Mouse (Mus musculus) heart, postnatal 14 days (tissue): ENCODE results near the gene Tsnaxip1. TPM values are rescaled to one million over a fixed set of nuclear protein-coding genes. Genes with fewer than 3 reads are reported as not detected.

Source experiments
- DNase-seq, 2 experiments: peaks; one replicate each; pipeline ENCODE4 v3.0.0; 2021 to 2022
- intact Hi-C: fragments of 180-260 bp; cut with DNase I; formaldehyde crosslinking; loops from one replicate; pipeline ENCODE4 v1.15.1; 2025
- long read RNA-seq, 2 experiments: library from polyadenylated mRNA; stranded (forward); transcript quantifications; one replicate each; pipeline ENCODE4 v2.0.0; 2021
- total RNA-seq, 2 experiments: library from RNA; stranded (reverse); gene quantifications; 2 replicates each; pipeline ENCODE4 v1.2.3; 2021

The Tsnaxip1 gene
- total RNA-seq = under 1 TPM in 1 of 2 experiments, not detected in 1; 0.38 TPM
- long read RNA-seq, experiment 1 = 0 reads
- long read RNA-seq, experiment 2 = 0 reads

DNA sequence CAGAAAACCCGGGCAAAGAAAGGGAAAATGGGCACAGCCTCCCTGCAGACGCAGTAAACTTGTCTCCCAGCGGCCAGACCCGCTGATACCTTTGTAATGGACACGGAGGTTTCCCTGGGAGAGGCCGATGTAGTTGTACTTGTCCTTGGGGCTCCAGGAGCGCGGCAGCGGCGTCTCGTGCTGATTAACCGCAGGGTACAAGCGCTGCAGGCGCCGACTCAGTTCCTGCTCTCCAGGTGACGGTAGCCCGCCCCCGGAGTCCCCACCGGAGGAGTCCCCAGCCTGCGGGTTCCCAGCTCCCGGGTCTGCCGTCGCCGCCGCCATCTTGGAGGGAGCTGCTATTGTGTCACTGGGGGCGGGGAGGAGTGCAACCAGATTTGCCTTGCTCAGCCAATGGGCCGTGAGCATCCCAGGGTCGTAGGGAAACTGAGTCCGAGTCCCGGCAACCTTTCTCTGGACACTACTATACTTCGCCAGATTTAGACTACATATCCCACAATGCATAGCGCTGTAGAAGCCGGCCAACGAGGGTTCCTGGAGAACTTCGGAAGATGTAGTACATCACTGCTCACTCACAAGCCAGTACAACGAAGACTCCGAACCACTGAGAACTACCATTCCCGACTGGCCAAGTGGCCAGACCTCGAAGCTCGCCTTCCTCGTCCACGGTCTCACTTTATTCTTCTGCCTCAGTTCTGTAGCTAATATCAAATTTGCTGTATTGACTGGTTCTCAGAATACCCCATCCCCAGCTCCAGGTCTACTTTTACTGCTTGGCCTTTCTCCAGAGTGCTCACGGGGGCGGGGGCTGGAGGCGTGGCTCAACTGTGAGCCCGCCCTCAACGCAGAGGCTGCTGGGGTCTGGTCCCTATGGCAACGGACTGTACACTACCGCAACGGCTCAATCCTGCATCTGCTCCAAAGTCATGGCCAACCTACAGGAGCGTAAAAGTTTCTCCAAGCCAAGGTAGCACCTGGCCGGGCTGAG, at the start of gene Tsnaxip1, which contains the start of gene Ranbp10:
Tsnaxip1 (plus strand) TSS at position 871 of the 988 bp plus-strand sequence.
Ranbp10 (minus strand) TSS at position 490 of the 988 bp plus-strand sequence.
- intact Hi-C loops = loop anchor here (2.0 kb wide), 1 partner anchor 112 kb away; no protein-coding TSS in a partner anchor
- peak; percentile 91 to 93 for DNase-seq

- intact Hi-C loops = no loop called here
Observed at GRCm38 (mm10) chr8:105777833-105778232, 49.7 kb upstream of the Tsnaxip1 start.

GRCm38 (mm10) chr8:105780298-105780697, 47.2 kb upstream of the Tsnaxip1 start:
- DNase-seq = no peak
- intact Hi-C loops = no loop called here

More at GRCm38 (mm10) chr8:105777833-105778232, 49.7 kb upstream of the Tsnaxip1 start:
- no peak for DNase-seq

GRCm38 (mm10) chr8:105788241-105788640, 39.3 kb upstream of the Tsnaxip1 start:
- peak; percentile 48 to 63 for DNase-seq
- intact Hi-C loops = loop anchor here (1.0 kb wide), 1 partner anchor 75 kb away; no protein-coding TSS in a partner anchor

- intact Hi-C loops = loop anchor here (1.0 kb wide), 1 partner anchor 76 kb away; no protein-coding TSS in a partner anchor
- no peak for DNase-seq
Observed at GRCm38 (mm10) chr8:105788927-105789326, 38.6 kb upstream of the Tsnaxip1 start.

DNA sequence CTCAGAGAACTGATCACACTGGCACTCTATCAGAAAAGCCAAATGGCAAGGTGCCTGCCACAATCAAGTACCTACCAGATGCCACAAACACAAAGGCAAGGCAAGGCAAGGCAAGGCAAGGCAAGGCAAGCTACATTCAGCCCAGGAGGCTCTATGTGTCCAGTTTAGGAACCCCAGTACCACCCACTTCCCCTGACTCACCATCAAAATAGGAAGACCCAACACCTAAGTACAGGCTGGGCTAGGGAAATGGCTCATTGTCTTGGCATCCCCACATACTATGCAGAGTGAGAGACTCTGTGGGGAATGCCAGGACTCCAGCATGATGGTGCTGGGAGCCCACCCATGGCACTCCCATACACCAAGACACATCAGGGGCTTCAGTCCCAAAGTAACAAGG, 37.9 kb upstream of the Tsnaxip1 start:
- DNase-seq = no peak
- intact Hi-C loops = no loop called here

GRCm38 (mm10) chr8:105793331-105793730, 34.2 kb upstream of the Tsnaxip1 start:
- DNase-seq = no peak
- intact Hi-C loops = no loop called here

DNA sequence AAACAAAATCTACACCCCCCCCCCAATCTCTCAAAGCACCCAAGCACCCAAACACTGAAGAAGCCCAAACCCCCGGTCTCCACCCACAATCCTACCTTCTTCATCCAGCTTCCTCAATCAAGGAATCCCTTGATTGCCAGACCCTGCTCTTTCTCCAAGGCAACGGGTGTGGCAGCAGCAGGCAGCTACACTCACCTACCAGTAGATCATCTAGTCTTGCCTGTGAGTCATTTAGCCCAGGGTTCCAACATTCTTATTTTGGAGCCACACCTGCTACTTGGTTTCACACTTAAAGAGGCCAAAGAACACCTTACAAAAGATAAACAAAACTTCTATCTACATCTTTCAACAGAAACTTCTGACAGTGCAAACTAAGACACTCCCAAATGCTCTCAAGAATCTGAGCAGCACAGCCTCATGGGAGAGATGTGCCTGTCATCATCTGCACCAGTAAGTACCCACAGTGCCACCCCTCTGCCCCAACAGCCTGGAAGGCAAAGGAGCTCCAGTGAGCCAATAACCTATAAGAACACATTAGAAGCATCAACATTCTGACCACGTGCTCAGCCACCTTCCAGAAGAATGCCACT, 33.4 kb upstream of the Tsnaxip1 start:
- no peak for DNase-seq
- intact Hi-C loops = no loop called here

DNA sequence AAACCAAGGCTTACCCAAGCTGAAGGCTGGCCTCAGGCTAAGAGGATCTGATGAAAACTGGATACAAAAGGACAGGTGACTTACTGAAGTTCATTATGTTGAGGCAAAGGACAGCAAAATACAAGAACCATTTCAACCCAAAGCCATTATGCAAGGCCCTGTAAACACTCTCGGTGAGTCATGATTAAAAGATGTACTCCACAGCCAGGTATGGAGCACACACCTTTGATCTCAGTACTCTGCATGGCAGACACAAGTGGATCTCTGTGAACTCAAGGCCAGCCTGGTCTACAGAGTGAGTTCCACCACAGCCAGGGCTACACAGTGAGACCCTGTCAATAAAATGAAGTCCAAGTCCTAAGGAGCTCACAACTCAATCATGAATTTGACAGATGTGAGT, 31.7 kb upstream of the Tsnaxip1 start:
- no peak for DNase-seq
- intact Hi-C loops = no loop called here

GRCm38 (mm10) chr8:105798408-105798807, 29.1 kb upstream of the Tsnaxip1 start:
- DNase-seq = no peak
- intact Hi-C loops = no loop called here

- intact Hi-C loops = no loop called here
Observed at GRCm38 (mm10) chr8:105799091-105799812, 28.3 kb upstream of the Tsnaxip1 start.

DNA sequence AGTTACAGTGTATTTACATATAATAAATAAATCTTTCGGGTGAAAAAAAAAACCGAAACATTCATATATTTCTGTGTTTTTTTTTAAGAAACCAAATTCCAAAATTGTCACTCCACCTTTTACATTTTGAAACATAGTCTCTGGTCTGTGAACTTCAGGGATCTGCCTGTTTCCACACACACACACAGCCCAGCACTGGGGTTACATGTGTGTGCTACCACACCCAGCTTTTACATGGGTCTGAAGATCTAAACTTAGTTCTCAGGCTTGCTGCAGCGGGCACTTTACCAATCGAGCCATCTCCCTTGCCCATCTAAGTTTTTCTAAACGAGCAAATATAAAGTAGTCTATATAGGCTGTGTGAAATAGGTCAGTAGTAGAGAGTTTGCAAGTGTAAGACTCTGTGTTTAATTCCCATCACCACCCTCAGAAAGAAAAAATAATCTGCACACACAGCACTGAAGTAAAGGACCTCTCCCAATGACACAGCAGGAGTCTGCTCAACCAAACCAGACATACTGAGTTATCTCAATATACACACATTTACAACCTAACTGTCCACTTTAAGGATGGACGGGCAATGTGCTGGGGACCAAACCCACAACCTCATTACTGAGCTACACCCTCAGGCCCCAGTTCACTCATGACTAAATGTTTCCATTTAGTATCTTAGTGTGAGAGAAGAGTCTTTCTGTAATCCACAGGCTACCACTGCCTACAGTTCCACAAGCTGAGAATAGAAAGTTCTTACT, 26.2 kb upstream of the Tsnaxip1 start:
- DNase-seq = no peak
- intact Hi-C loops = no loop called here

More at GRCm38 (mm10) chr8:105799091-105799812, 28.3 kb upstream of the Tsnaxip1 start:
- peak; percentile 80 to 86 for DNase-seq

DNA sequence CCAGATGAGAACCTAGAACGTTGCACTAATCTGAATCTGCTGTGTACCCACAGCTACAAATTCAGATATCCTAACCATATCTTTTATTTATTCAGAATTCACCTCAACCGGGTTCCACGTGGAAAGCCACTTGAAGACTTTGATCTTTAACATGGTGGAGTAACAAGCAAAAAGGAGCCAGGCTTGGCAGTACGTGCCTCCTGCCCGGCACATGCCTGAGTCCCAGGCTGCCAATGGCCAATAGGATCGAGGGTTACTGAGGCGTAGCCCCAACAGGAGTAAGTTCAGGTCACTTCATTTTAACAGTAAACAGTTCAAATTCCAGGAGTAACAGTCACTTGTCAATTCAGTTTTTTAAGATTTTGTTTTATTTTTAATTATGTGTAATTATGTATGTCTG, 22.7 kb upstream of the Tsnaxip1 start:
- intact Hi-C loops = no loop called here
- no peak for DNase-seq

DNA sequence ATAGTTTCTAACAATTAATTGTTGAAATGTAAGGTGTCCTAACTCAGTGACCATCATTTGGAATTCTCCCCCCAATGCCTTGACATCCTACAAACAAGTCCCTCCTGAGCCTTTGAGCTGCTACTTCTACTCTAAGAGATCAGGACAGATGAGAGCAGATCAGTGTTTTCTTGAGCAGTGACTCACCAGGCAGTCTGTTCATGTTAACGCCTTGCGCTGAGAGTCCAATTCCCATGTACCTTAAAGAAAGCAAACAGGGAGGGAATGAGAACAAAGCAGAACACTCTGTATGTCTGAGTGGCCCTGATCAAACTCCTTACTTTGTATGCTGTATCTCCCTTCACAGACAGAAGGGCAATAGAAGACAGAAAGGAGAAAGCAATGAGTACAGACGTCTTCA, 22.2 kb upstream of the Tsnaxip1 start:
- DNase-seq = no peak
- intact Hi-C loops = no loop called here

- intact Hi-C loops = no loop called here
- DNase-seq = no peak
Observed at GRCm38 (mm10) chr8:105805964-105806363, 21.6 kb upstream of the Tsnaxip1 start.

- intact Hi-C loops = no loop called here
- DNase-seq = no peak
Observed at GRCm38 (mm10) chr8:105807766-105808165, 19.8 kb upstream of the Tsnaxip1 start.

GRCm38 (mm10) chr8:105808480-105808879, 19.1 kb upstream of the Tsnaxip1 start:
- DNase-seq = peak in 1 of 2 experiments; percentile 40
- intact Hi-C loops = no loop called here

DNA sequence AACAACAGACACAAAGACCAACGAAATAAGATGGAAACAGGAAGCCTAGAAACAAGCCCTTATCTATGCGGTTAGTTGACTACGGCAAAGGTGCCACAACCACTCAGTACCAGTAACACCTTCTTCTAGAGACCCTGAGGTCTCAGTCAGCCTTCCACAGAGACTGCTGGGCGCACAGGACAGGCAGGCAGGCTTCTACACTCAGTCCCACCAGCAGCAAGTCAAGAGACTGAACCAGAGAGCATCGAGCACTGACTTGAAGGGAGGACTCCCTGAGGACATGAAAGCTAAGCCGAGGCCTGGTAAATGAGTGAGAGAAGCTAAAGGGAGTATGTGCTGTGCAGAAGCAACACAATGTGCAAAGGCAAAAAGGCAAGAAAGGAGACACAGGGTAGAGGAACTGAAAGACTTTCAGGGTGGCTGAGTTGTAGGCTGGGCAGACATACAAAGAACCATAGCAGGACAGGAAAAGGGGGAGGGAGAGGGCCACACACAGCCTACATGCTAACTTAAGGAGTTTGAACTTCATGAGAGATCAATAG, 17.2 kb upstream of the Tsnaxip1 start:
- no peak for DNase-seq
- intact Hi-C loops = no loop called here

DNA sequence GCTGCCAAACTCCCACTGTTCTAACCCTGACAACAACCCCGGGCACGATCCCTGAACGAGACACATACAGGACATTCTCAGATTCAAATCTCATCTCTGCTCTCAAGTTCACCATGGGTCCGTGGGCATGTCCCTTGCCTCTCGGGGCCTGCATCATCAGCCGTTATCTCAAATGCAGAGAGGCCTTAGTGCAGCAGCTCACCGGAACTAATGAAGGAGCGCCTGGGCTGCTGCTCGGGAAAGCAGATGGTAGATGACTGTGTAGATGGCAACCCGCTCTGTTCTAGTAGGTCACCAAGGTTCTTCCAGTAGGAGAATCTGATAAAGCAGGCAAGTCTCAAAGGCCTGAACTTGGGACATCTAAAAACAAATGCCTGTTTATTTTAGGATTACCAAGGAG, 16.5 kb upstream of the Tsnaxip1 start:
- intact Hi-C loops = no loop called here
- DNase-seq = no peak
